Mouse (Mus musculus) sigmoid colon, adult 10 weeks (tissue): ENCODE results near the gene Serpinb9. TPM values are rescaled to one million over a fixed set of nuclear protein-coding genes. Genes with fewer than 3 reads are reported as not detected.

Experiments
- polyA plus RNA-seq: library from polyadenylated mRNA; stranded (reverse); fragments of 350-450 nt; fragmentation: Illumina TruSeq; extraction: RNeasy Lipid Tissue Mini Kit (QIAGEN cat#74804); gene quantifications from one replicate; pipeline ENCODE4 v1.2.3, GENCODE M21; 2014; ENCODE audit warnings: low read depth, low replicate concordance

Gene Serpinb9
- 29.4 TPM for polyA plus RNA-seq

DNA sequence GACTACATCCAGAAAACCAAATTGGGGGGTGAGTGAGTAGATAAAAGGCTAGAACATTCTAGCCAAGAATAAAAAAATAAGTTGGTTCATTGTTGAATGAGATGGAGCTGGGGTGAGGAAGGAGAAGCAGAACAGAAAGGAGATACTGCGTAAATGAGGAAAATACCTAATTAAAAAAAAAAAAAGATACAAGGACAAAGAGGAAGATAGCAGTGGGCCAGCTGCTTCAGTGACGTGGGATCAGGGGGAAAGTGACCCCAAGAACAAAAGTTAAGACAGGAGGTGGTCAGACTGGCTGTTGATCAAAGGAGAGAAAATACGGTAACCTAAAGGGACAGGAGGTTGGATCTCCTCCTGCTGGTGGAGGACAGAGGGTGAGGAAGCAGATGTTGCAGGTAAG is at the start of gene Serpinb9:
TSS of gene Serpinb9 (plus strand) at position 301 of the 400 bp plus-strand sequence.

GRCm38 (mm10) chr13:32964989-32965811 is 37.9 kb upstream of the Serpinb9 start, which contains the start of gene Serpinb6b:
Serpinb6b (plus strand) TSS chr13:32965209.

GRCm38 (mm10) chr13:33027244-33027643 is 24.2 kb downstream of the Serpinb9 start, which contains the start of gene Serpinb9b:
Serpinb9b (plus strand) TSS chr13:33027416.

Other genes with a start within 250 kb of the Serpinb9 start
- gene Mylk4, start 219.3 kb upstream of the Serpinb9 start, polyA plus RNA-seq = not detected
- 25.4 TPM for gene Wrnip1, start 201.2 kb upstream of the Serpinb9 start, polyA plus RNA-seq
- gene D930007J09Rik, start 200.4 kb upstream of the Serpinb9 start, polyA plus RNA-seq = not detected
- gene Serpinb1a, start 152.1 kb upstream of the Serpinb9 start, polyA plus RNA-seq = 685 TPM
- 0.63 TPM for gene Serpinb1c, start 105.0 kb upstream of the Serpinb9 start, polyA plus RNA-seq
- gene Serpinb6b, start 38.0 kb upstream of the Serpinb9 start, polyA plus RNA-seq = 10.7 TPM
- not detected for gene Serpinb9b, start 24.2 kb downstream of the Serpinb9 start, polyA plus RNA-seq
- 0.35 TPM for gene Serpinb1b, start 75.3 kb downstream of the Serpinb9 start, polyA plus RNA-seq
- not detected for gene Serpinb9c, start 156.5 kb downstream of the Serpinb9 start, polyA plus RNA-seq
- not detected for gene Serpinb9d, start 189.7 kb downstream of the Serpinb9 start, polyA plus RNA-seq
- not detected for gene Serpinb9e, start 246.4 kb downstream of the Serpinb9 start, polyA plus RNA-seq